Mouse (Mus musculus): ENCODE data around the gene 2610042L04Rik.
A peak's percentile ranks its signal among the peaks of the same experiment; 100 is the strongest.
"Not testable (repeated sequence)": the region's sequence is repeated elsewhere in the genome, so short reads cannot be mapped to it uniquely, and the experiment has no call there.

Gene 2610042L04Rik

GRCm38 (mm10) chr14:4334476-4335080 is at the start of gene 2610042L04Rik:
TSS of gene 2610042L04Rik (plus strand) at chr14:4334763.
- DNase-seq = peak; percentile 2

- DNase-seq = not testable (repeated sequence)
Observed at GRCm38 (mm10) chr14:4316983-4317382, 17.6 kb upstream of the 2610042L04Rik start, which contains the start of gene Gm3149. TSS of gene Gm3149 (plus strand) at chr14:4317283.

- not testable (repeated sequence) for DNase-seq
Observed at GRCm38 (mm10) chr14:4335506-4335905, 943 bp downstream of the 2610042L04Rik start.

GRCm38 (mm10) chr14:4368991-4369390 is 34.4 kb downstream of the 2610042L04Rik start:
- not testable (repeated sequence) for DNase-seq

GRCm38 (mm10) chr14:4369691-4370090 is 35.1 kb downstream of the 2610042L04Rik start:
- not testable (repeated sequence) for DNase-seq

GRCm38 (mm10) chr14:4377871-4378270 is 43.3 kb downstream of the 2610042L04Rik start:
- not testable (repeated sequence) for DNase-seq

- DNase-seq = not testable (repeated sequence)
Observed at GRCm38 (mm10) chr14:4385606-4386005, 51.0 kb downstream of the 2610042L04Rik start.

- not testable (repeated sequence) for DNase-seq
Observed at GRCm38 (mm10) chr14:4392841-4393530, 58.4 kb downstream of the 2610042L04Rik start.

- not testable (repeated sequence) for DNase-seq
Observed at GRCm38 (mm10) chr14:4397226-4397625, 62.7 kb downstream of the 2610042L04Rik start, which contains the start of gene Gm3159. TSS of gene Gm3159 (plus strand) at chr14:4397526.

- not testable (repeated sequence) for DNase-seq
Observed at GRCm38 (mm10) chr14:4398624-4399023, 64.1 kb downstream of the 2610042L04Rik start.

GRCm38 (mm10) chr14:4400115-4400789 is 65.7 kb downstream of the 2610042L04Rik start:
- DNase-seq = not testable (repeated sequence)

GRCm38 (mm10) chr14:4401245-4401644 is 66.7 kb downstream of the 2610042L04Rik start:
- DNase-seq = not testable (repeated sequence)

- not testable (repeated sequence) for DNase-seq
Observed at GRCm38 (mm10) chr14:4403840-4404239, 69.3 kb downstream of the 2610042L04Rik start.

Data from thymus, postnatal 4 days (tissue).